Mouse (Mus musculus) frontal cortex, postnatal 10 days (tissue): ENCODE data around the gene Mindy4.

ENCODE experiments used
- DNase-seq, 2 experiments: peaks; one replicate each; pipeline ENCODE4 v3.0.0; 2022; ENCODE audit warnings: low spot score in 2 of 2, mixed read lengths in 1 of 2

Mindy4 gene

DNA sequence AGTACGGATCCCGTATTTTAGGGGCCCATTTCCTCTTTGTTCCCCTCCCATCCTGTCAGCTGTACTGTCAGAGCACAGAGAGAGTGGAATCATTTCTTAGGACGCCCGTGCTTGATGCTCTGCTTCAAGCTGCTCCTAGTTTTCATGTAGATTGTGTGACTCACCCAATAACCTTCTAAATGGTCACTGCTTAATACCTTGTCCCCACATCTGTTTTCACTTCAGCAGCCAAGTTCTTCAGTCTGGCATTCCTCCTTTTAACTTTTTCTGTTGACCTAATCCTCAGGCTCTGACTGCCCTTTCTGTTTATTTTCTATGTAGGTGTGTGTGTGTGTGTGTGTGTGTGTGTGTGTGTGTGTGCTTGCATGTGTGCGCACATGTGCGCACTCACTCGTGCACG is 4.6 kb downstream of the Mindy4 start:
- DNase-seq = no peak

DNA sequence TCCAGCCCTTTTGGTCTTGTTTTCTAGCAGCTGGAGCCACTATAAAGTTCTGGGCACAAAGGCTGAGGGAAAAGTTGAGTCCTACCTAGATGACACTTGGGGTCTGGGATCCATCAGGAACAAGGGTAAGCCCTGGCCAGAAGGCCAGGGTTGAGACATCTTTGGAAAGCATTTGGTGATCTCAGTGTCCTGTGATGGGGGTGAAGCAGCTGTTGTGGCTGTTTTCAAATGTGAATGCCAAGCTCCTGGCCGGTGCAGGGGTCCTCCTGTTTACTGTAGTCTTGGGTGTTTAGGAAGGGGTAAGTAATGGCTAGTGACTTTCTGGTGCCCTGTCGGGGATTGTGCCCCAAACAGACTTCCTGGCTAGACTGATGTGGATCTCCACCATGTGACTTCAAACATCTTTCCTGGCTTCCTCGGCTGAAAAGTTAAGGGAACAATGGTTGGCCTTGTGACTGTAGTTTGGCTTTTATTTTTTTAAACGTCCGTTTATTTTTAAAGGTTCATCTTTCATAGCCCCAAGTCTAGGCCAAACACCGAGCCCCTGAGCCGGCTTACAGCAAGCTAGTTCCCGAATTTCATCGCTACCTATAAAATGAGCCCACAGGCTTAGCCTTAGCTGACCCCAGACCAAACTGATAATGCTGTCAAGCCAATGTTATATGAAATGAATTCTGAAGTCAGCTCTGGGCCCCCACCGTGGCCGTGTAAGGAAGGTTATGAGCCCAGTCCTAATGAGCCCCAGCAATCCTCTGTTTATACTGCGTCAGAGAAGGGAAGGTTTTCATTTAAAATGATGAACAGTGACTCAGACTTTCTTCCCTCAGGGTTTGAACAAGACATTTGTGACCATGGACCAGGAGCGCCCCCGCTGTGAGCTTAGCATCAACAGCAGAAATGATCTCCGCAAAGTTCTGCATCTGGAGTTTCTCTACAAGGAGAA is 7.5 kb downstream of the Mindy4 start:
- DNase-seq = no peak

DNA sequence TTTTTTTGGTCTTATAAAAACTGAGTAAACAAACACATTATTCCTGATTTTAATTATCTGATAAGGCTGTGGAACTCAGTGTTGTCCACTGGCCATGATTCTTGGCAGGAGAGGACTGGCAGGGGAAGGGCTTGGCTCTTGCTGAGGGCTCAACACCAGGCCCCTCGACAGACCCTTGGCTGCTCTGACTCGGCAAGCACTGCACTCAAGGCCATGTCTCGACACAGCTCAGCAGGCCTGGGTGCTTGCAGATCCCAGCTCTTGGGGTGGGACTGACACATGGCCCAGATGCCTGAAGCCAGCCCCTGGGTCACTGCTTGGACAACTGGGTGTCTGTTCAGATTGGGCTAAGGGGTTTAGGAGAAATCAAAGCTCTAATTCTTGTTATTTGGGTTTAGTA is 11.4 kb downstream of the Mindy4 start:
- no peak for DNase-seq

DNA sequence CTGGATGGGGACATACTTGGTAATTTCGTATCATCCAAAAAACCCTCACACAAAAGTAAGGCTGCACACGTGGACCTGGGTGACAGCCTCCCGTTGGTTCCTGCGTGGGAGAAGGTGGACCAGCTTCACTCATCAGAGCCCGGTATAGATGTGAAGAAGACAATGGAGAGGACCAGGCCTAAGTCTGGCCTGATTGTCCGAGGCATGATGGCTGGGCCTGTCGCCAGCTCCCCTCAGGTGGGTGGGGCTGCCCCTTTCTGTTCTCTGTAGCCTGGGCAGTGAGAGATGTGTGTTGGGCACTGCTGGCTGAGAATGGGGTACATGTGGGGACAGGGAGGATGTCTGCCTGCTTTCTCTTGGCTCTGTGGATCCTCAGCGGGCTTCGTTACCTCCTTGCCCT is 15.0 kb downstream of the Mindy4 start:
- DNase-seq = no peak

DNA sequence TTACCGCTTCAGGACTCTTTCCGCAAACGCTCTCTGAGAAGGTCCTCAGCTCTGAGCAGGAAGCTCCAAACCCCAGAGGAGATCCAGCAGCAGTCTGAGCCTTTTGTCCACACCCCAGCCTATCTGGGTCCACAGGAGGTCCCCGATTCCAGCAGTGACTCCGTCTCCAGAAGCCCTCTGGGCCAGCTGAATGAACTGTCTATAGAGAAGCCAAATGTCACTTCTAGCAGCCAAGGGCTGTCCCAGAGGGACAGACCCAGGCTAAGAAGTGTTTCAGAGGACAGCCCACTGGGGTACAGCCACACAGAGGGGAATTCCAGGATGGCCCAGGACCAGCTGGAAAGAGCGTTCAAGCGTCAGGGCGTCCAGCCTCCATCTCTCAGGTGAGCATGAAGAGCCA is 20.8 kb downstream of the Mindy4 start:
- no peak for DNase-seq

DNA sequence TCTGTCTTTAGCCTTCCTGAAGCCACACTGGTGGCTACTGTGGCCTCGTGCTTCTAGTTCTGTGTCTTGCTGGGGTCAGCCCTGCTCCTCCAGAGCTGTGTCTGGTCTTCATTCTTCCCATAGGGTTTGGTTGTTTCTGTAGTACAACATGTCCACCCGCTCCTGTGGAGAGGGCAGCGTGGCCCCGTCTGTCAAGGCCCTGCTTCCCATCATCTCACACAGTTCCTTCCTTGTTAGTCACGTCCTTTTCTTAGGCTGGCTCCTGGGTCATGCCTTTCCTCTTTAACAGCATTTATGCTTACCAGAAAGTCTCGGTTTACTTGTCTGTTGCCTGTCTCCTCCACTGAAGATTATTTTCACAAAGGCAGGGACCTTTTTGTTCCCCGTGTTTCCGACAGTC is 26.9 kb downstream of the Mindy4 start:
- DNase-seq = no peak

DNA sequence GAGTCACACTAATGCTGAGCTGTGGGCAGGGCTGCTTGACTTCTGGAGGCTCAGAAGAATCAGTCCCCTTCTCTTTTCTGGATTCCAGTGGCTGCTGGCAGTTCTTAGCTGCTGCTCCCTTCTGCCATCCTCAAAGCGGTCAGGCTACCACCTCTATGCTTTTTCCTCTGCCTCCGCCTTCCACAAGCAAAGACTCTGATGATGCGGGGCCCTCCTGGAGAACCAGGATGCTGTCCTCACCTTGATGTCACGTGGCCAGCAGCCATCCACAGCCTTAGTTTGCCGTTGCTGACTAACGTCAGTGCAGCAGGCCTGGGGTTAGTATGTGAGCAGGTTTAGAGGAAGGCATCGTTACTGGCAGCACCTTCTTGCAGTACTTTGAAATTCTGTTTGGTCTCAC is 28.9 kb downstream of the Mindy4 start:
- no peak for DNase-seq

DNA sequence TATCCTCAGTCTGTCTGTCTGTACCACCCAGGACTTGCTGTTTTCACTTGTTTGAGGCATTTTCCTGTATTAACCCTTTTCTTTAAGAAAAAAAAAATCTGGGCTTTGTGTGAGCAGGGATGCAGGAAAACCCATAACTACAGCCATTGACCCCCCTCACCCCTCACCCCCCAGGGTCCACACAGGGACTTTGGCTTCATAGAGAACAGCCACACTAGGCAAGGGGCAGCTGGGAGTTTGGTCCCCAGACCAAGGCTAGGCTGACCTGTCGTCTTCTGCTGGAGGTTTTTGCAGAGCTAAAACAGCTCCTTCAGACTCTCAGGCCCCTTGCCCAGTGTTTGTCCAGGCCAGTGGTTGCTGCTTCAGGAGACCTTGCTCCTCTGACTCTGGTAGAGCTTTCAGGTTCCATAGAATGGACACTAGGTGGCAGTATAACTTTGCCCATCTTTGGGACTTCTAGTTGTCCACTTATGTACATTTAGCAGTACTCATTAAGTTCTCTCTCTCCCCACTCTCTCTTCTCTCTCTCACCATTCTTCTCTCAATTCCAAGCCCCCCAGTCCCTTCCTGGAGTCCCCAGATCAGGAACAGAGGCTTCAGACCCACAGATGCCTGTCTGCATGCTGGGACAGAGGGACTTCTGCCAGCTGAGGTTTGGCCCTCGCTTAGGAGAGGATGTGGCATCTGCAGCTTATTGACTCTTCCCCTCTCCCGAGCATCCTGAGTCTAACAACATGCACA is 29.5 kb downstream of the Mindy4 start:
- DNase-seq = no peak

DNA sequence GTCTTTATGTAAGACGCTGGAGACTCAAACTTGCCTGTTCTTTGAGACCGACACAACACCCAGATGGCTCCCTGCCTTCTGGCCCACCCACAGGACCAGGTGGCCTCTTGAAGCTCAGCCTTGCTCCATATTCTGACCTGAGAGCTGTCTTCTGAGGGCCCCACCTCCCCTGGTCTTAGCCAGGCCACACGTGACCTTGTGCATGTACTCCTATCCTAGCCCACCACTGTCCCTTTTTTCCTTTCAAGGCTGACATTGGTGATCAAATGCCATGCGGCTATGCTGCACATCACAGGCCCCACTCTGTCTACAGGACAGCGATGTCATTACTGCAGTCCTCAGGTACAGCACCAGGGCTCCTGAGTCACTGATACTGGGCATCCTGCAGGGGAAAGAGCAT is 30.1 kb downstream of the Mindy4 start:
- no peak for DNase-seq

DNA sequence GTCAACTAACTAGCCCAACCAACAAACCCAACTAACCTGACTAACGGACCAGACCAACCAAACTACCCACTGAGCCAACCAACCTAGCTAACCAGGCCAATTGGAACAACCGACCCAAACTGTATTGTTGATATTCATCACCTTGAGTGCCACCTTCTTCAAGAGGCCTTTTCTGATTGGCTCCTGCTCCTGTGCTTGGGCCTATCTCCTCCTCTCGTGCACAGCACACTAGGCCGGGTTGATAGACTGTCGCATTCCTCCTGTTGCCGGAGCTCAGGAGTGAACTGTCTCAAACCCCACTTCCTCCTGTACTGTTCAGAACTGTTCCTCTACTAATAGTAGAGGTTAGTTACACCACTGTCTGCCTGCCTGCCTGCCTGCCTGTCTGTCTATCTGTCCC is 31.5 kb downstream of the Mindy4 start:
- DNase-seq = no peak

DNA sequence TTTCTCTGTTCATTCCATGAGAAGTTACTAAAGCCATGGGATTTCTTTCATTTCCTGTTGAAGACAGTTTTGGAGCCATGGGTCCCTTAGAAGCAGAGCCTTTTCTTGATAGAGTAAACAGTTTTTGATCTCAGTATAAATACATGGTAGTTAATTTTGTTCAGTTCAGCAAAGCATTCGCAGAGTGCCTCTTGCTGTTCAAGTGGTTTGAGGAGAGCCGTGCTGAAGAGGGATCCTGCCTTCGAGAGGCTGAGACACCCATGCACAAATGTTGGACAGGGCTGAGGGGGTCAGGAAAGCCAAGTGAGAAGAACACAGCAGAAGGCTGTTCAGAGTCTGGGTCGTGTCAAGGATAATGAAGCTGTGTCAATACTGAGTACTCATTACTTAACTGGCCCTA is 32.5 kb downstream of the Mindy4 start:
- no peak for DNase-seq

DNA sequence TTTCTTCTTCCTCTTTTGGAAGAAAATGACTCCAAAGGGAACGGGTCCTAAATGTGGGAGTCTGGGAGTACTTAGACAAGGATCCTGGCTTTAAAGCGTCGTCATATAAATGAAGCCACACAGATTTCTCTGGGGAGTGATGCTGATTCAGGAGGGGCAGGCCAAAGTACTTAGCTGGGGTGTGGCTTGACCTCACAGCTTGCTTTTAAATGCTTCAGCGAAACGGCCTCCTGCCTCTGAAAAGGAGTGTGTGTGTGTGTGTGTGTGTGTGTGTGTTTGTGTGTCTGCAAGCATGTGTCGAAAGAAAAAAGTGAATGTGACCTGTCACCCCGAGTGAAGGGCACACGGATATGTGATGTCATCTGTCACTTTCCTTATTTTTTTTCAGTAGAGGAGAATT is 36.7 kb downstream of the Mindy4 start:
- no peak for DNase-seq

DNA sequence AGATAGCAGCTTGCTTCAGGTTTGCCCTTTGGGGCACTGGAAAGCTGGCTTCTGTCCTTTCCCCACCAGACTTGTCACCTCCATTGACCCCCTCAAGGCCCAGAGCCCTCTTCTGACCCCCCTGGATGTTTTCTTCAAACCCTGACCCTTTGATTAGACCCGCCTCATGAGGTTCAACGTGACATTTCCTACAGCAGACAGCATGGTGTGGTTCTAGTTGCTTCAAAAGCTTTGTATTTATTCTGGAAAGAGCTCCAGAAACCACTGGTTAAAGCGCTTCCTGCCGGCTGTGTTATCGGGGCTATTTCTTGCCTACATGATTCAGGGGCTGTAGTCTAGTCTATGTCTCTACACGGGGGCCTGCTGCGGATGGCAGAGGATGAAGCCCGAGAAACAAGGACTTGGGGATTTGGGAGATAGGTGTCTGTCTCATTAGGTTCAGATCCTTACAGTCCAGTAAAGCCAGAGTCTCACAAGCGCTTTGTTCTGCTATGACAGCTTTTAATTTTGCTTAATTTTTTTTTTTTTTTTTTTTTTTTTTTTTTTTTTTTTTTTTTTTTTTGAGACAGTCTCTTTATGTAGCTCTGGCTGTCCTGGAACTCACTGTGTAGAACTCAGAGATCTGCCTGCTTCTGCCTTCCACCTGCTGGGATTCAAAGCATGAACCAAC is 37.5 kb downstream of the Mindy4 start:
- no peak for DNase-seq

DNA sequence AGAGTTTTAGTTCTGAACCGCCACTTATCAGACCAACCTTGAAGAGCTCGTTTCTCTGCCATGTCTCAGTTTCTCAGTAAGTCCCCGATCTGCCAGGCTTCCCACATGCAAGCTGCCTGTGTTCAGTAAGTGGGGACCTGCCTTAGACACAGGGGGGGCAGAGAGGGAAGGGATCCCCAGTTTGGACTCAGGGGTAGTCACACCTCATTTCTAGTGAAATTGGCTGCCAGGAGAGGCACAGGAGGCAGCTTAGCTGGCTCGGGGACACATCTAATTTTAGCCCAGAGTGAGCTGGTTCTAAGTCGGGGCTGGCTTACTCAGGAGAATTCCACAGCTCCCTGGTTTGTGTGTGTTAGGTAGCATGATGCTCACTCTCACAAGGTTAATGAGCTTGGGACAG is 38.3 kb downstream of the Mindy4 start:
- no peak for DNase-seq

DNA sequence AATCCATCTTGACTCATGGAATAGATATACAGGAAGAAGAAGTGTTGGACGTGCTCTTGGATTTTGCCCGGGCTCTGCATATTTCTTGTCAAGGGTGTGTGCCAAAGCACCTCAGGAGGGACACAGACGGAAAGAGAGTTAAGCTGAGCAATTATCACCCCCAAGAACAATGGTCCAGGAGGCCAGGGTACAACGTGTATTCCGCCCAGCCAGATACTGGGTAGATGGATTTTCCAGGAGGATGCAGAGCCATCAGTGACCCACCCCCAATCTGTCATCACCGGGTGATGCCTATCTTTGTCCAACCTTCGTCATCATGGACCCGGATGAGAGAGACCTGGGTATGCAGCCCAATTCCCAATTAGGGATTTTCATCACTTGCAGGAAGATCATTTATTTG is 42.5 kb downstream of the Mindy4 start:
- no peak for DNase-seq

DNA sequence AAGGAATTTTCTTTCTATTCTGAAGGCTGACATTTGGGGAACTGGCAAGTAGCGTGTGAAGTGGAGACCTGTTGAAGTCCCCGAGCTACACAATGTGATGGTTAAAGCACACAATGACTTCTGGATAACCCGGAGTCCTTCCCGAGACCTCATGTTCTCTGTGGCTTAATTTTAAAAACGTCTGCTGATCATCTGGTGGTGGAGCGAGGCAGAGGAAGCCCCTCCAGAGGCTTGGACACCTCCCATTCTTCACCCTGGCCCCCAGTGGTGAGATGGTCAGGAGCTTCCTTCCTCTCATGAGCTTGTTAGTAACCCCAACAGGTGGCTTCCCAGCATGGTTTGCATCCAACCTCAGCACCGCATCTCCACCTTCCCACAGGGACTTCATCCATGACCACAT is 43.3 kb downstream of the Mindy4 start:
- no peak for DNase-seq

DNA sequence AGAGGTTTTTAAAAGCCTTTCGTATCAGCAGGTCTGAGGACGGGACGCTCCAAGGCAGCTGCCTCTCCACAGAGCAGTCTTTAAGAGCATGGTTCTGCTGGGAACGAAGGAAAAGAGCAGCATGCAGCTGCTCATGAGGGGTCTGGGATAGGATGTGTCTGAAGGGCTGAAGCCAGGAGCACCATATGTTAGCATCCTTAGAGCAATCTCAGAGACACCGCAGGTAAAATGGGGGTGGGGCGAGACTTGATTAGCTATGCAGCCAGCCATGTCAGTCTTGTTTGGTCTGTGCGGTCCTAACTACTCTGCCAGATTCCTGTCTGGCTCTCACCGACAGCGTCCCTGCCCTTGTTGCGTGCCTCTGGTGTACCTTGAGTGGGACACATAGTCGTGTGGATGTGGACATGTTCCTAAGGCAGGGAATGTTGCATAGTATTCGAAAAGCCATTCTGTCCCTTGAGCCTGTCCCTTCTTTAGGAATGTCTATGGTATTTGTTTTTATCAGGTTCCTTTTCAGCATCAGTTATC is 43.8 kb downstream of the Mindy4 start:
- no peak for DNase-seq

DNA sequence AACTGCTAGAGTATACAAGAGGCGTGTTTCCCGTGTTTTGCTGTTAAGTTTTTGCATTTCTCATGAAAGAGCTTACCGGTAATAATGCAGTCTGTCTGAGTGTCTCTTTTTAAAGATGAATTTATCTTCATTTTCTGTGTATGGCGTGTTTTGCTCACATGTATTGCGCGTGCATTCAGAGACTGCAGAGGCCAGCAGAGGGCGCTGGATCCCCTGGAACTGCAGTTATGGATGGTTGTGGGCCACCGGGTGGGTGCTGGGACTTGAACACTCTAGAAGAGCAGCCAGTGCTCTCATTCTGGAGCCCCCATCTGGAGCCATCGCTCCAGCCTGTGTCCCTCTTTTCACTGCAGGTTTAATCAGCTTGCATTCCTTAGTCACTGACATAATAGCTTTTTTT is 46.1 kb downstream of the Mindy4 start:
- DNase-seq = no peak

DNA sequence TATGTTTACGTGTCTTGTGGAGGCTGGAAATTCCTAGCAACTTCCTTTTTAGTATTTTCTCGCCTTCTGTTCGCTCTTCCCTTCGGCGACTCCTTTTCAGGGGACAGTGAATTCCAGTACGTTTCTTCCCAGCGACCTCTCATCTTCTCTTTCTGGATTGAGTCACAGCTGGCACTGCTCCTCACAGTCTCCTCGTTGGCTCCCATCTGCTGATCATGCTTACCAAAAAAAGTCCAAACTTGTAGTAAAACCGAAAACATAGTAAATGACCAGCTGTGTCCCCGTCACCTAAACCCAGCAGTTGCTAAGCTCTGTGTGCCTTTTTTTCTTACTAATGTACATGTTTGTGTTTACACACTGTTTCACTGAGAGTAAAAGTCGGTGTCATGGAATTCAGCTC is 47.6 kb downstream of the Mindy4 start:
- DNase-seq = no peak

DNA sequence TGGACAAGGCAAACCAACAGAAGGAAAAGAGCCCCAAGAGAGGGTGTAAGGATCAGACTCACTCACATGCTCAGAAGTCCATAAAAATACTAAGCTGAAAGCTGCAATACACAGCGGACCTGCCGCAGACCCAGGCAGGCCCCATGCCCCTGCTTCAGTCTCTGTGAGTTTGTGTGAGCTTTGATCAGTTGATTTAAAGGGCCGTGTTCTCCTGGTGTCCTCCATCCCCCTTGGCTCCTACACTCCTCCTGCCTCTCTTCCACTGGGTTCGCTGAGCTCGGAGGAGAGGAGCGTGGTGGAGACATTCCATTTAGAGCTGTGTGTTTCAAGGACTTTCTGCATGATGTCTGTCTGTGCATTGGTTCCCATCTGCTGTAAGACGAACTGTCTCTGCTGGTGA is 48.4 kb downstream of the Mindy4 start:
- no peak for DNase-seq

DNA sequence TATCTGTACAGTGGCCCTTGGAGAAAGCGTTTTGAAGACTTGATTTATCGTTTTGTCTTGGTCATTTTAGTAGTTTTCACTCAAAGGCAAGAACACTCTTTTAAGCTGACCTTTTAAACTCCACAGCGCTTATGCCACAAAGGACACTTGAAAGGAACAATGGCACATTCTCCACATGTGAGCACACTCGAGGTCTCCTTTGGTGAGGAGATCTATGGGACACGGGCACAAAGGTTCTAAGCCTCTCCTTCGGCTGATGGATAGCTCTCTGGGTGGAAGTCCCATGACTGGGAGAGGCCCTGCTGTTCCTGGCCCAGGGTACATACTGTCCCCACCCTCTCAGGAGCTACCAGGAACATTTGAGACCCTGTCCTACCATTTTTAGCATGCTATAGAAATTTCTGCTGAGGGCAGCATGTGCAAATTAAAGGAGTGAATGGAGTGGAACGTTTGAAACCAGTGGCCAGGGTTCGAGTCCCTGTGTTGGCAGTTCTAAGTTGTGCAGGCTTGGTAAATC is 49.6 kb downstream of the Mindy4 start:
- DNase-seq = no peak

DNA sequence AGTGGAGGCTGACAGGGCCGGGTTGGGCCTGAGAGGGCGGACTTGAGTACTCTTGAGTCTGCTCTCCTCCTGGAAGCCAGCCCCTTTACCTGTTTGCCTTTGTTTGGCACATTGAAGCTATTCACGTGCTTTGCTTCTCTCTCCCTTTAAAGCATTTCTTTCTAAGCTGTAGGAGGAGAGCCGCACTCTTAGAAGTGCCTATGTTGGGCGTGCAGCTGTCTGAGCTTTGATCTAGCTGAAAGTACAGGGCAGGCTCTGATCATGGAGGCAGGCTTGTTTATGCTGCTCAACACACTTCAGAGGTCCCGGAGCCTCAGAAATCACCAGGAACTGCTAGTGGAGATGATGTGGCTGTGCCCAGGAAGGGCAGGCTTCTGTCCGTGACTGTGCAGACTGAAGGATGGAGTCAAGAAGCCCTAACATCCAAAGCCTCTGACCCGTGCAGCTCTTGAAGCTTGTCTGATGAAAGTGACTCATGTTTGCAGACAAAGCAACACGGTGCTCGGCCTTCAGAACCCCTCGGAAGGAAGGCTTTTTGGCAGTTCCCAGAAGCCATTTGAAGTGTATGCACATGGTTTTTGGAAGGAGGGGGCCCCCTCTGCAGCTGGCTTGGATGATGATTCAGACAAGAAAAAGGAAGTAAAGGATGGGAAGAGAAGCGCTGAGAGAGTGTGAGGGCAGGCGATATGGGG is 53.5 kb downstream of the Mindy4 start:
- no peak for DNase-seq
